Mouse (Mus musculus): Measurements from ENCODE around the gene Tut1.

The Tut1 gene

DNA sequence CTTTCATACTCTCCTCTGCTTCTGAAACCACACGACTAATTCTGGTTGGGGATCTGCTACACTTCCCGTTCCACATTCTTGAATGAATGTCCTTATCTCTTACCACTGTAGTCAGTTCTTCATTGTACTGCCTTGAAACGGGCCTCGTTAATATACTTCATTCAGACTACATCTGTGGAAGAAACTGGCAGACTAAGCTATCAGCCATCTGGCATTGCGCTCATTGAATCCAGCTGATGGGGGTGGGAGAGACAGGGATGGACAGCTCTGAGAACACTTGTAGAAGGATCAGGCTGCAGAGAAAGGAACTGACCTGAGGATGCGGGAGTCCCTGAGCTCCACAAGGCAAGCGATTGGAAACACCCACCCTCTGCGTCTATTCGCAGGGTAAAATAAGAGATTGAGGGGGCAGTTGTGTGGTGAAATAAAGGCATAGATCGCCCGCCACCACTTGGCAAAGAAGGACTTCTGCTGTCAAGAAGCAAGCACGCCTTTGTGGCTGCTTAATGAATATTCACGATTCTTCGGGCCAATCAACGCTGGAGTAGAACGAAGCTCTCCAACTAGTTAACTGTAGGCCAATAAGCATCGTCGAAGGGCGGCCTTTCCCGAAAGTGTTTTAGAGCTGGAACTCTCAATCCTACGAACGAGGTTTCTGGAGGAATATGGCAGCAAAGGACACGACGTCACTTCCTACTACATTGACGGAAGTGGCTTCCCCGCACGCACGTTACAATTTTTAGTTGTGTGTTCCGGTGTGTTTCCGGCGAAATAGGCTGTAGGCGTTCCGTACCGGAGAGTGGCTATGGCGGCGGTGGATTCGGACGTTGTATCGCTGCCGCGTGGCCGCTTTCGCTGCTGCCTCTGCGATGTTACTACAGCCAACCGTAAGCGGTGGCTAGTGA is at the start of gene Tut1:
Gene Tut1 (plus strand): TSS at position 713 of the 905 bp plus-strand sequence.
- DNase-seq (ENCODE audit: low read depth, low spot score) = peak; percentile 99

DNA sequence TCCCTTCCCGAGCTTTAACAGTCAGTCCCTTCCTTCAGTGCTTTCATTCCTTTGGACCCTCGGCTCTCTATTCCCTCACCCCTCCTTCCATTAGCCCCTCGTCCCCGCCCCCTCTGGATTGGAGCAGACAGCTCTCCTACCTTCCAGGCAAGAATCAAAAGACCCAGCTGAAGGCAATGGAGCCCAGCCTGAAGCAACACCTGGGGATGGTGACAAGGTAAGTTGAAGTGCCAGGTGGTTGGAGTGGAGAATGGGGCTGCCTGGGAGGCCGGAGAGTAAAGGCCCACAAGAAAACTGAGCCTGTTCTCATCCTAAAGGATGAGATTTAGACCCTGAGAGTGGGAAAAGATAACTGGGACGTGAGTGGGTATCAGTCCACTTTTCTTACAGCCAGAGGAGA is 45.1 kb upstream of the Tut1 start:
- no peak for DNase-seq (ENCODE audit: low read depth, low spot score)

- no peak for DNase-seq (ENCODE audit: low read depth, low spot score)
Observed at GRCm38 (mm10) chr19:8911810-8912209, 41.8 kb upstream of the Tut1 start.

GRCm38 (mm10) chr19:8914212-8914611 is 39.4 kb upstream of the Tut1 start:
- DNase-seq (ENCODE audit: low read depth, low spot score) = no peak

GRCm38 (mm10) chr19:8919000-8919399 is 34.6 kb upstream of the Tut1 start:
- no peak for DNase-seq (ENCODE audit: low read depth, low spot score)

- no peak for DNase-seq (ENCODE audit: low read depth, low spot score)
Observed at GRCm38 (mm10) chr19:8919684-8920072, 34.0 kb upstream of the Tut1 start.

DNA sequence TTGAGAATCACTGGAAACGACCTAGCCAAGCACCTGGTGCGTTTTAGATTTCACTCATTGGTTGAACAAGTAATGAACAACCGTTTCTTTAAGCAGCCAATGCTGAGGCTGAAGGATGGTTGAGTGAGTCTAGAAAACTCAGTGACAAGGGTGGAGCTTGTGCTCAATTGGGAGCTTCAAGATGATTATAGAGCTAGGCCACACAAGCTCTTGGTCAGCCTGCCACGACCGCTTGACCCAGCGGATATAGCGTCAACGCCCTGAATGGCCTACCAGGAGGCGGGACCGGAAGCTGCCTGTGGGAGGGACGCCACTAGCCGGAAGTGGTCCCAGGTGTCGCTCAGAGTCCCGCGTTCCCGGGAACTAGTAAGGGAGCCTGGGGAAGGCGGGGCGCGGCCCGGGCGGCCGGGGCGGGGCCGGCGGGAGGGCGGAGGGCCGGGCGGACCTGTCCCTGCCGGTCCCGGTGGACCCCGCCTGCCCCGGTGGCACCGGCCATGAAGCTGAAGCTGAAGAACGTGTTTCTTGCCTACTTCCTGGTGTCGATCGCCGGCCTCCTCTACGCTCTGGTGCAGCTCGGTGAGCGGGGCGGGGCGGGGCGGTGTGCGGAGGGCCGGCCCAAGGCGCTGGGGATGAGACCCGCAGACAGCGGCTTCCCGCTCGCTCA is 33.4 kb upstream of the Tut1 start, which contains the start of gene B3gat3:
Gene B3gat3 (plus strand): TSS at position 302 of the 664 bp plus-strand sequence.
- DNase-seq (ENCODE audit: low read depth, low spot score) = peak; percentile 94

DNA sequence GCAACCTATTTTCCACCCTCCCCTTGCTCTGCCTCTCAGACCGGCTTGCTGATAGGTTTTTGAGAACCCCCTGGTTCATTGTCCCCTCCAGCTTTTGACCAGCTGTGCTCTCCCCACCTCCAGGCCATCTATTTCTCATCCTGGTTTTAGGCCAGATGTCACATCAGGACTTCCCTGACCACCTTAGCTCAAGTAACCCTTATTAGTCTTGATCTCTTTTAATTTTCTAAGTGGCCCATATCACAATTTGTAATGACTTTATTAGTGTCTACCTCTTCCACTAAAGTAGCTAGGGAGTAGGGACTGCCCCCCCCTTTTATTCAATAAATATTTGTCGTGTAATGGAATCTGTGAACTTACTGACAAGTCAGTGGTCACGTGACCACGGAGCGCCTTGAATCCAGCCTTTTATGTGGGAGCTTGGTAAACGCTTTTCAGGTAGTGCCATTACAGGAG is 32.8 kb upstream of the Tut1 start:
- peak; percentile 76 for DNase-seq (ENCODE audit: low read depth, low spot score)

GRCm38 (mm10) chr19:8921741-8922140 is 31.9 kb upstream of the Tut1 start:
- no peak for DNase-seq (ENCODE audit: low read depth, low spot score)

- no peak for DNase-seq (ENCODE audit: low read depth, low spot score)
Observed at GRCm38 (mm10) chr19:8926766-8927165, 26.9 kb upstream of the Tut1 start.

- no peak for DNase-seq (ENCODE audit: low read depth, low spot score)
Observed at GRCm38 (mm10) chr19:8927891-8928525, 25.6 kb upstream of the Tut1 start.

DNA sequence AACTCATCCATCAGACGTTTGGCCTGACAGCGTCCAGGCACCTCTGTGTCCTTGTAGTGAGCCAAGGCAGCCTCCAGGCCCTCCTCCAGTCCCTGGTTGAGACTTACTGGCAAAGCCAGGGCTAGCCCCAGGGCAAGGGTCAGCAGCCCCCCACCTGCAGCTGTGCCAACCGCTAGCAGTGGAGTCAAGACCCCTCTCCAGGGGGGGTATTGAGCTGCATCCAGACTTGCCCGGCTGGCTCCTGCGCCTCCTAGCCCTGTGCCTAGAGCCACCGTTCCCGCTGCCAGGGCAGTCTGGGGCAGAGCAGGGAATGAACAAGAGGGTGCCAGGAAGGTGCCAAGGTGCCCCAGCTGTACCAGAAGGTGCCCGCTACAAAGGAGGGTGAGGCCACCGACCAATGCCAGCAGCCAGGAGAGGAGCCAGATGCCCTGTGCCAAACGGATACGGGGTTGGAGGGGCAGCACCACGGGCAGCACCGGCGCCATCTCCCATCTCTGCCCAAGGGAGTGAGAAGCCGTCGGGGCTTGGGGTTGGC is 24.9 kb upstream of the Tut1 start:
- DNase-seq (ENCODE audit: low read depth, low spot score) = no peak

DNA sequence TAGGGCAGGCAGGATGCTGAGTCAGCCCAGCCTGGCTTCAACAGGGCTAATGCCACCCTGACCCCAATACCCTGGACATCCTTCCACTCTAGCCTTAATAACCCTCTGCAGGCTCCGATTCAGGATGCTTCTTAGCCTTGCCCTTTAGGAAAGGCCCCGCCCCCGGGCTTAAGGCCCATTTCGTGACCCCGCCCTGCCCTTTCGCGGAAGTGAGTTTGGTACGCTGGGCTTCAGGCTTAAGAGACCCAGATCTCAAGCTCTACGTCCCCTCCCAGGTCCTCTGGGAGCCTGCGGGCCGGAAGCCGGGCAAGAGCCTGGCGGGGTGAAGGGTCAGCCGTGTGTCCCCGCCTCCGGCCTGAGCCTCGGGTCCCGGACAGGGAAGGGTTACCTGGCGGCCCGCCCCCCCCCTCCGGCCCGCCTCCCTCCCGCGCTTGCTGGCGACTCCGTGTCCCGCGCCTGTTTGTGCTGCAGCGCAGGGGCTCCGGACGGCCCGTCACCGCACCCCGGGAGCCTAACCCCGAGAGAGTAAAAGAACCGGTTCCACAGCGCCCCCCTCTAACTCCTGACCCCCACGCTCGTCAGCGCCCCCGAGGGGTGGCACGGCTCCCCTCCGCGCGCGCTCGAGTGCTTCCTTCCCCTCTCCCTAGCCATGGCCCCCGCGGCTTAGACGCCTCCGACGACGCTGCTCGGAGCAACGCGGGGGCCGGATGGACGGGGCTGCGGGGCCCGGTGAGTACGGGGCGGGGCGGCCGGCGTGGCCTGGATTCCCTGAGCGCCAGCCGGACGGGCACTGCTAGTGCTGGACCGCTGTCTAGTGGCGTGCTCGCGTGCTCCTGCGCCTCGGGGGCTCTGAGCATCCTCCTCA is 24.2 kb upstream of the Tut1 start, which contains the start of the genes Rom1 and Eml3:
Gene Rom1 (minus strand): TSS at position 133 of the 865 bp plus-strand sequence.
Gene Eml3 (plus strand): TSS at position 329 of the 865 bp plus-strand sequence.
- DNase-seq (ENCODE audit: low read depth, low spot score) = peak; percentile 93

DNA sequence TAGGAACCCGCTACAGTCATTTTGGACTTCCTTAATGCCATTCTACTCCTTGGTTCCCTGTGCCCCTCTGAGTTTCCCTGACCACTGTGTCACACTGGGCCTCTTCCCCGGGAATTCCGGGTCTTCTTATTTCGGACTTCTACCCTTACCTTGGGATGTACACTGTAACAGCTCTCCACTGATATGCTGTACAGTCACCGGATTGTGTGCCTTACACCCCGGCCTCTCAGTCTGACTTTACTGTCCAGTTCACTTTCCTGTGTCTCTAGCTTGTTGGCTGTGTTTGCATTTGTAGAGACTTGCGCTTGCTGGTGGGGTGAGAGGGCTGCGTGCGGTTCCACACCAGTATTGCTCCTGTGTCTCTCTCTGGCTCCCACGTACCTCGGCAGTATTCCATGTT is 23.5 kb upstream of the Tut1 start:
- DNase-seq (ENCODE audit: low read depth, low spot score) = no peak

DNA sequence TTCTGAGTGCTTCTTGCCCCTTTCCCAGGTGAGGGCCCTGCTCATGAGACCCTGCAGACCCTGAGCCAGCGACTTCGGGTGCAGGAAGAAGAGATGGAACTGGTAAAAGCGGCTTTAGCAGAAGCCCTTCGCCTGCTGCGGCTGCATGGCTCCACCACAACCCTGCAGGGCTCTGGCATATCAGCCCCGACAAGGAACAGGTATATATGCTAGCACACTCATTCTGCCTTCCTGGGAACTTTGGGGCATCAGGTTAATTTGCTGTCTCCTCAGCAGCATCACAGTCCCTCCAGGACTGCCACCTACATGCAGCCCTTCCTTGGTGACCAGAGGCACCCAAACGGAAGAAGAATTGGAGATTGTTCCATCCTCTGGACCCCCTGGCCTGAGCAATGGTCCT is 22.9 kb upstream of the Tut1 start:
- DNase-seq (ENCODE audit: low read depth, low spot score) = no peak

GRCm38 (mm10) chr19:8936736-8937135 is 16.9 kb upstream of the Tut1 start:
- DNase-seq (ENCODE audit: low read depth, low spot score) = no peak

DNA sequence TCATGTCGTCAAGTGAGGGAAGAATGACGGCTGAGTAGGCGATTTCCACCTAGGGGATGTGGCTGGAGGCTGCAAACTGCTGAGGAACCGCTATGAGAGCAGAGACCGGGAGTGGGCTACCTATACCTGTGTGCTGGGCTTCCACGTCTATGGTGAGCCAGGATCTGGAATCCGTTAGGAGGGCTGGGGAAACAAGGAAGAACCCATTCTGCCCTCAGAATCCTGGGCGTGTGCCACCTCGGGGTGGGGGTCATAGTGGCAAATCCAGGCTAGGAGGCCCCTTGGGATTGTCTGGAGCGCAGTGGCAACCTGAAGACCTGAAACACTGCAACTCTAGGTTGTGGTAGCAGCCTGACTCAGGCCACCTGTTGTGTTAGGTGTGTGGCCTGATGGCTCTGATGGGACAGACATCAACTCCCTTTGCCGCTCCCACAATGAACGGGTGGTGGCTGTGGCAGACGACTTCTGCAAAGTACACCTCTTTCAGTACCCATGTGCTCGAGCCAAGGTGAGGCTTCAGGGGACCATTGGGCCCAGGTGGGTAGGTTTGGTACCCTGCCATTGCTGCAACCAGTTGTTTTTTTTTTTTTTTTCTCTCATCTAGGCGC is 13.0 kb upstream of the Tut1 start:
- peak; percentile 42 for DNase-seq (ENCODE audit: low read depth, low spot score)

GRCm38 (mm10) chr19:8941136-8941514 is 12.5 kb upstream of the Tut1 start:
- DNase-seq (ENCODE audit: low read depth, low spot score) = no peak

DNA sequence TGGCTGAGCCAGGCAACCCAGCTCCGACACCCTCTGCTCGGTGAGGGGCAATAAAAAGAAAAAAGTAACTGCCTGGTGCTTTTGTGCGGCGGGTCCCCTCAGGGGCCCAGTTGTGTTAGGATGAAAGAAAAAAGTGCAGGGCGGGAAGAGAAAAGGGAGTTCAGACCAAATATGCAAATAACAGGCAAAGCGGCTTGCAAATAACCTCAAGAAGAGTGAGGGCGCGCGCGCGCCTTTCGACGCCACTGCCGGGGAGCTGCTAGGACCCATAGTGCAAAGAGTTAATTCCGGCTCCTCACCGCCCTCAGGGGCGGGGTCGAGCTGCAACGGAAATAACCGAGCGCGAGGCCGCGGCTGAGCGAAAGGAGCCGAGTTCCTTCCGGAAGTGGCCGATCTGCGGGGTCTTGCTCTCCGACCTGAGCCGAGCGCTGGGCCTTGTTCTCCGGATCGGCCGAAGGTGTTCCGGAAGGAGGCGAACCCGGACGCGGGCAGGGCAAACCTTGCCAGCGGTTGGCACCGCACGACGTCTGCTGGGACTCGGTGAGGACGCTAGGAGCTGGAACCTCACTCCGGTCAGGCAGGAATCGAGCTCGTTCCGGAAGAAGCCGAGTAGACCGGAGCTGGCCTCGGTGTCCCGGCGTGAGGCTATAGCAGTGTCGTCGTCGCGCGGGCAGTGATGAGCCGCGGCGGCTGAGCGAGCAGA is 12.0 kb upstream of the Tut1 start, which contains the start of gene Mta2:
Gene Mta2 (plus strand): TSS at position 361 of the 703 bp plus-strand sequence.
- DNase-seq (ENCODE audit: low read depth, low spot score) = peak; percentile 97

Measured in R1 (cell line).